Mouse (Mus musculus): ENCODE data around the gene Prpf31.

DNA sequence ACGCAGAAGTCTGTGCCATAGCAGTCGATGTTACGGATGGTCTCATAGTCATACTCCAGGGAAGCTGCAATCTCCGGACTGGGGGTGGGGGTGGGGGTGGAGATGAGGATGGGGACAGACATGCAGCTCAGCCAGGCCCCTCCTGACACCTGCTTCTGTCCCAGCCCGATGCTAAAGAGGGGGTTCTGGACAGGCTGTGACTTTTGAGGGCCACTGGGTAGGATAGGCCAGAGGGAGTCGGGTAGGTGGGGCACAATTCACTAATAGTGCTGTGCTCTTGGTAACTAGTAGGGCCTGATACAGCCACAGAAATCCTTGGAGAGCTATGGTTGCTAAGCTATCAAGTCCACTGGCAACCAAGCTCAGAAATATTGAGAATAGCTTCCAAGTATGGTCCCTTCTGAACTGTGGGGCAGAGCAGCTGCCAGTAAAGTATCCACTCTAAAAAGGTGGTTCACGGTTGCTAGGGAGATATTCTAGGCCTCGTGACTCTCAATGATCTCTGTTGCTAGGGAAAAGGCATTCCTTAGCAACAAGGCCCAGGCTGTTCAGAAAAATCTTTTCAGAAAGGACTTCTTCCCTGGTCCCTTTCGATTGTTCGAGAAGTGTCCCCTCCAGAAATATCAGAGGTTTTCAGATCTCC is 54.2 kb downstream of the Prpf31 start:
- TF ChIP-seq CTCF (IDR thresholded peaks at IDR 0.05; ENCODE audit: low read depth, low read length), result no peak
- no peak for TF ChIP-seq POLR2A (IDR thresholded peaks at IDR 0.05; ENCODE audit: extremely low read depth, insufficient read depth, low read length)

Data from liver, adult 2 months (tissue).